Comparison of ENCODE assay signal across 50 mouse cellular contexts in genomic region chr9:57724701-57725100, GRCm38 (mm10). TPM values are rescaled to one million over a fixed set of nuclear protein-coding genes. Genes with fewer than 3 reads are reported as not detected.
"Had no signal": no experiment of that assay in that cellular context is flagged by ENCODE, and none has a peak within 500 bp of the region (broad histone marks: within the 10 kb centered on the region; RNA-seq: fewer than 3 reads in every experiment).

No protein-coding gene starts in this region.

- H3K9me3 ChIP-seq: heart, embryonic 10.5 days; heart, embryonic 12.5 days; heart, embryonic 13.5 days; heart, embryonic 15.5 days; hindbrain, embryonic 10.5 days; hindbrain, embryonic 12.5 days; hindbrain, embryonic 13.5 days; hindbrain, embryonic 15.5 days; intestine, embryonic 15.5 days had no signal

- H3K27ac ChIP-seq: heart, embryonic 10.5 days; heart, embryonic 13.5 days; heart, embryonic 15.5 days; hindbrain, embryonic 10.5 days; hindbrain, embryonic 12.5 days; hindbrain, embryonic 13.5 days; hindbrain, embryonic 14.5 days; hindbrain, embryonic 15.5 days; hindbrain, postnatal 0 days; intestine, embryonic 15.5 days; kidney, embryonic 15.5 days; kidney, postnatal 0 days had no signal

- H3K9ac ChIP-seq: heart, embryonic 12.5 days; heart, embryonic 13.5 days; heart, embryonic 15.5 days; hindbrain, embryonic 12.5 days; hindbrain, embryonic 13.5 days; hindbrain, embryonic 14.5 days; hindbrain, embryonic 15.5 days; intestine, embryonic 15.5 days; kidney, embryonic 15.5 days had no signal

- DNase-seq: heart, postnatal 10 days; heart, postnatal 14 days; heart, postnatal 36 days; heart, postnatal 4 days; kidney, adult 11 months; kidney, adult 18-20 months; kidney, adult 2 months; kidney, adult 8-10 months; kidney, adult 9 months; kidney, postnatal 10 days; kidney, postnatal 14 days; kidney, postnatal 25 days; kidney, postnatal 36 days; kidney, postnatal 4 days; layer of hippocampus, adult 9-11 months; layer of hippocampus, postnatal 36 days had no signal

- H3K27me3 ChIP-seq: heart, embryonic 12.5 days; heart, embryonic 13.5 days; heart, embryonic 15.5 days; hindbrain, embryonic 12.5 days; hindbrain, embryonic 13.5 days; hindbrain, embryonic 15.5 days; intestine, embryonic 15.5 days; kidney, embryonic 15.5 days had no signal

- H3K4me1 ChIP-seq: hindbrain, embryonic 10.5 days; hindbrain, embryonic 12.5 days; hindbrain, embryonic 13.5 days; kidney, embryonic 15.5 days had no signal

- H3K4me2 ChIP-seq: heart, embryonic 11.5 days; heart, embryonic 12.5 days; heart, embryonic 13.5 days; heart, embryonic 15.5 days; hindbrain, embryonic 12.5 days; hindbrain, embryonic 13.5 days; hindbrain, embryonic 14.5 days; hindbrain, embryonic 15.5 days; intestine, embryonic 15.5 days; kidney, embryonic 15.5 days had no signal

- H3K4me3 ChIP-seq: heart, embryonic 10.5 days; heart, embryonic 12.5 days; heart, embryonic 13.5 days; heart, embryonic 15.5 days; hindbrain, embryonic 10.5 days; hindbrain, embryonic 12.5 days; hindbrain, embryonic 13.5 days; hindbrain, embryonic 15.5 days; intestine, embryonic 15.5 days; kidney, embryonic 15.5 days; layer of hippocampus, adult 2 months had no signal

- ATAC-seq: hindbrain, embryonic 16.5 days; hindbrain, postnatal 0 days; inflammation-experienced regulatory T-cells, adult 6 months; intestine, embryonic 15.5 days; intestine, embryonic 16.5 days; intestine, postnatal 0 days had no signal

RNA-seq across cellular contexts. Expression of gene Cyp1a1, which starts 37.0 kb away (rescaled TPM):
- total RNA-seq: heart, postnatal 10 days; heart, postnatal 14 days; heart, postnatal 36 days; heart, postnatal 4 days; hematopoietic stem cell, adult 5-6 weeks had no signal
- polyA plus RNA-seq: heart, embryonic 10.5 days; heart, embryonic 11.5 days; heart, embryonic 12.5 days; heart, embryonic 13.5 days; heart, embryonic 14.5 days; heart, embryonic 15.5 days; heart, embryonic 16.5 days; hindbrain, embryonic 10.5 days; hindbrain, embryonic 11.5 days; hindbrain, embryonic 12.5 days; intestine, embryonic 14.5 days; intestine, embryonic 15.5 days; intestine, embryonic 16.5 days had no signal

RNA-seq across cellular contexts. Expression of gene Cyp1a2, which starts 41.2 kb away (rescaled TPM):
- total RNA-seq: heart, postnatal 10 days; heart, postnatal 14 days; heart, postnatal 25 days; heart, postnatal 36 days; heart, postnatal 4 days; hematopoietic stem cell, adult 5-6 weeks; hindbrain, postnatal 0 days; layer of hippocampus, adult 18-20 months; layer of hippocampus, adult 2 months; layer of hippocampus, adult 8-10 months; layer of hippocampus, postnatal 10 days; layer of hippocampus, postnatal 14 days; layer of hippocampus, postnatal 25 days; layer of hippocampus, postnatal 36 days had no signal
- polyA plus RNA-seq: heart, embryonic 10.5 days; heart, embryonic 11.5 days; heart, embryonic 12.5 days; heart, embryonic 13.5 days; heart, embryonic 14.5 days; heart, embryonic 15.5 days; heart, postnatal 0 days; hindbrain, embryonic 10.5 days; hindbrain, embryonic 11.5 days; hindbrain, embryonic 12.5 days; hindbrain, embryonic 13.5 days; hindbrain, embryonic 14.5 days; hindbrain, embryonic 15.5 days; hindbrain, embryonic 16.5 days; hindbrain, postnatal 0 days; inflammation-experienced regulatory T-cells, adult 6 months; intestine, embryonic 14.5 days; intestine, embryonic 15.5 days; intestine, embryonic 16.5 days; intestine, postnatal 0 days; kidney, adult 2 months; kidney, embryonic 14.5 days; kidney, embryonic 15.5 days; kidney, embryonic 16.5 days; kidney, postnatal 0 days; large intestine, adult 2 months had no signal
